Mouse (Mus musculus) testis, adult 2 months (tissue): ENCODE measurements around the gene Sf3b4.

Source experiments
- CTCF ChIP-seq: fragments of 200-500 bp; IDR thresholded peaks from 2 replicates; pipeline ENCODE4 v1.5.1; 2012; ENCODE audit warnings: low read depth, mild to moderate bottlenecking, inconsistent platforms, low read length, moderate library complexity; ENCODE audit not compliant: control insufficient read depth, insufficient read depth, insufficient replicate concordance
- POLR2A ChIP-seq: fragments of 200-500 bp; IDR thresholded peaks from 2 replicates; pipeline ENCODE4 v1.6.1; 2012; ENCODE audit warnings: low read depth, mild to moderate bottlenecking, inconsistent platforms, low read length, moderate library complexity; ENCODE audit not compliant: control insufficient read depth

GRCm38 (mm10) chr3:96178902-96179301 is 6.8 kb downstream of the Sf3b4 start:
- TF ChIP-seq POLR2A (no peak), CTCF (no peak)
